Mouse (Mus musculus) lung, postnatal 0 days (tissue): Measurements from ENCODE around the gene B3gnt6.

ENCODE experiments used
- CTCF ChIP-seq: IDR thresholded peaks from 2 replicates; pipeline ENCODE4 v1.5.1; 2016; ENCODE audit warnings: antibody characterized with exemption, mild to moderate bottlenecking
- EP300 ChIP-seq: IDR thresholded peaks from 2 replicates; pipeline ENCODE4 v1.6.1; 2016; ENCODE audit warnings: antibody characterized with exemption, mild to moderate bottlenecking, control low read depth

DNA sequence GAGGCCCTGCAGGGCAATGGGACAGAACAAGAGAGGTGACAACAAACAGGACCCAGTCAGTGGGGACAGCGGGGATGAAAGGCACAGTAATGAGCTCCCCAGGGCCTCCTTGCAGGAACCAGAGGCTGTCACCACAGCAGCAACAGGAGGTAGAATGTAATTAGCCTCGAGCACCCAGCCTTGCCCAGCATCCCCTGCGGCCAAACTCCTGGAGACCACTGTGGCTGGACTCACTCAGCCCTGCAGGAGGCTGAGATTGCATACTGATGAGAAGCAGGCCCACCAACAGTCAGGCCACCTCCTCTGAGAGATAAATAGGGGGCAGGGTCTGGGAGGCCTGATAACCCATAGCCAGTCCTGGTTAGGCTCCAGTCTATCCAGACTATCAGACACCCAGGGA is 49.5 kb downstream of the B3gnt6 start:
- no peak for TF ChIP-seq CTCF
- no peak for TF ChIP-seq EP300
